Mouse (Mus musculus) heart, embryonic 14.5 days (tissue): Measurements from ENCODE around the gene Gm9758. TPM values are rescaled to one million over a fixed set of nuclear protein-coding genes. Genes with fewer than 3 reads are reported as not detected.
A peak's percentile ranks its signal among the peaks of the same experiment; 100 is the strongest.
"Not testable (repeated sequence)": the region's sequence is repeated elsewhere in the genome, so short reads cannot be mapped to it uniquely, and the experiment has no call there.

Experiments
- ATAC-seq: fragments of 200-750 bp; cut with Nextera tagmentation; 2 replicates; pipeline ENCODE4 v1.8.0; 2017; ENCODE audit warnings: low read depth, moderate TSS enrichment; ENCODE audit not compliant: insufficient number of reproducible peaks, insufficient read depth, low FRiP score
- H3K27ac ChIP-seq, 2 experiments: fragments of 200-500 bp in 1 of 2; fragments of 300-500 bp in 1 of 2; sonication (generic) in 1 of 2; replicated peaks in 1 of 2; 2 replicates each; pipeline ENCODE4 v1.5.1; 2012 to 2014; ENCODE audit warnings: low read depth in 2 of 2, low read length in 2 of 2, control low read depth in 1 of 2, mild to moderate bottlenecking in 1 of 2, mixed read lengths in 1 of 2; ENCODE audit not compliant: control insufficient read depth in 1 of 2, insufficient read depth in 1 of 2
- H3K27me3 ChIP-seq: fragments of 300-500 bp; sonication (generic); 2 replicates; pipeline ENCODE4 v1.6.1; 2014; ENCODE audit warnings: mild to moderate bottlenecking, low read length, control low read depth; ENCODE audit not compliant: control insufficient read depth, insufficient read depth
- H3K36me3 ChIP-seq: fragments of 300-500 bp; sonication (generic); 2 replicates; pipeline ENCODE4 v1.6.1; 2014; ENCODE audit warnings: mild to moderate bottlenecking, control low read depth, low read length, mixed read lengths; ENCODE audit not compliant: control insufficient read depth, insufficient read depth
- H3K4me1 ChIP-seq, 2 experiments: fragments of 200-500 bp in 1 of 2; fragments of 300-500 bp in 1 of 2; sonication (generic) in 1 of 2; 2 replicates each; pipeline ENCODE4 v1.6.1; 2012 to 2014; ENCODE audit warnings: low read length in 2 of 2, control low read depth in 1 of 2, mixed read lengths in 1 of 2; ENCODE audit not compliant: control insufficient read depth in 2 of 2, insufficient read depth in 2 of 2
- H3K4me2 ChIP-seq: fragments of 300-500 bp; sonication (generic); 2 replicates; pipeline ENCODE4 v1.6.1; 2014; ENCODE audit warnings: mild to moderate bottlenecking, low read length
- H3K4me3 ChIP-seq, 2 experiments: fragments of 200-500 bp in 1 of 2; fragments of 300-500 bp in 1 of 2; sonication (generic) in 1 of 2; 2 replicates each; pipeline ENCODE4 v1.5.1; 2012 to 2014; ENCODE audit warnings: low read length in 2 of 2, mild to moderate bottlenecking in 2 of 2, control low read depth in 1 of 2, low read depth in 1 of 2, moderate library complexity in 1 of 2; ENCODE audit not compliant: control insufficient read depth in 1 of 2, insufficient read depth in 1 of 2
- H3K9ac ChIP-seq: fragments of 300-500 bp; sonication (generic); 2 replicates; pipeline ENCODE4 v1.6.1; 2014; ENCODE audit warnings: mild to moderate bottlenecking, low read length
- H3K9me3 ChIP-seq: fragments of 300-500 bp; sonication (generic); 2 replicates; pipeline ENCODE4 v1.6.1; 2016; ENCODE audit warnings: low read length, control low read depth; ENCODE audit not compliant: control insufficient read depth
- WGBS: fragments of 180-500 bp; shearing (Covaris S2); extraction: QIAGEN DNeasy Blood & Tissue Kit; methylation state at CpG from one replicate; pipeline ENCODE4 v1.1.7; 2014; 5-methylcytosine and 5-hydroxymethylcytosine counted together
- polyA plus RNA-seq: library from polyadenylated mRNA; unstranded; fragments of >200 nt; fragmentation: Nextera tagmentation; extraction: Ambion mirVana; gene quantifications from 2 replicates; pipeline ENCODE4 v1.2.1, GENCODE M21; 2014

Gene Gm9758
- polyA plus RNA-seq = not detected in 2 replicates

GRCm38 (mm10) chr5:14914799-14915198 lies at the start of gene Gm9758:
Gene Gm9758, minus strand, starts transcription at chr5:14914899.
- H3K9ac ChIP-seq, H3K36me3 ChIP-seq, H3K4me2 ChIP-seq, H3K4me3 ChIP-seq, H3K4me1 ChIP-seq, ATAC-seq, H3K27me3 ChIP-seq, H3K9me3 ChIP-seq, H3K27ac ChIP-seq: not testable (repeated sequence)
- WGBS = 53% methylated on average over 1 of the region's 1 CpGs

- not testable (repeated sequence) for H3K4me2 ChIP-seq, H3K9ac ChIP-seq, H3K9me3 ChIP-seq, H3K36me3 ChIP-seq, ATAC-seq, H3K27me3 ChIP-seq, H3K4me3 ChIP-seq, H3K27ac ChIP-seq, H3K4me1 ChIP-seq
- WGBS = 75% methylated on average over 13 of the region's 13 CpGs
Measured at GRCm38 (mm10) chr5:14963821-14964220, 49.1 kb upstream of the Gm9758 start.

GRCm38 (mm10) chr5:14961502-14961901 lies 46.8 kb upstream of the Gm9758 start:
- H3K9me3 ChIP-seq, H3K36me3 ChIP-seq, H3K4me3 ChIP-seq, H3K27me3 ChIP-seq, H3K27ac ChIP-seq, H3K4me1 ChIP-seq, H3K4me2 ChIP-seq, ATAC-seq, H3K9ac ChIP-seq: not testable (repeated sequence)
- 71% methylated on average over 4 of the region's 4 CpGs for WGBS

- H3K4me2 ChIP-seq, H3K4me3 ChIP-seq, H3K9me3 ChIP-seq, H3K4me1 ChIP-seq, H3K9ac ChIP-seq, H3K36me3 ChIP-seq, H3K27ac ChIP-seq, H3K27me3 ChIP-seq: not testable (repeated sequence)
- WGBS = 57% methylated on average over 1 of the region's 1 CpGs
- peak; percentile 35; the same call in 1 of the 2 replicates for ATAC-seq
Measured at GRCm38 (mm10) chr5:14955928-14956706, 41.4 kb upstream of the Gm9758 start.

GRCm38 (mm10) chr5:14953587-14953986 lies 38.9 kb upstream of the Gm9758 start:
- not testable (repeated sequence) for H3K4me3 ChIP-seq, H3K4me1 ChIP-seq, H3K36me3 ChIP-seq, H3K27me3 ChIP-seq, H3K9ac ChIP-seq, ATAC-seq, H3K4me2 ChIP-seq, H3K27ac ChIP-seq, H3K9me3 ChIP-seq

GRCm38 (mm10) chr5:14952749-14953148 lies 38.0 kb upstream of the Gm9758 start:
- ATAC-seq, H3K4me3 ChIP-seq, H3K27me3 ChIP-seq, H3K27ac ChIP-seq, H3K36me3 ChIP-seq, H3K4me2 ChIP-seq, H3K4me1 ChIP-seq, H3K9ac ChIP-seq: not testable (repeated sequence)
- peaks cover 12% of the 10 kb centered on the region for H3K9me3 ChIP-seq
- 57% methylated on average over 3 of the region's 3 CpGs for WGBS

- ATAC-seq = peak; percentile 61
Measured at GRCm38 (mm10) chr5:14951822-14952221, 37.1 kb upstream of the Gm9758 start.

More at GRCm38 (mm10) chr5:14951822-14952221, 37.1 kb upstream of the Gm9758 start:
- H3K4me3 ChIP-seq, H3K4me1 ChIP-seq, H3K27ac ChIP-seq, H3K9ac ChIP-seq, H3K4me2 ChIP-seq, H3K36me3 ChIP-seq, H3K27me3 ChIP-seq: not testable (repeated sequence)
- 58% methylated on average over 7 of the region's 7 CpGs for WGBS
- peaks cover 12% of the 10 kb centered on the region for H3K9me3 ChIP-seq
